Mouse (Mus musculus) G1E (cell line): ENCODE data around the gene Psenen.

ENCODE experiments used
- CTCF ChIP-seq: IDR thresholded peaks from 2 replicates; pipeline ENCODE4 v1.5.1; 2012; ENCODE audit warnings: low read depth, low read length, inconsistent platforms, mixed read lengths
- GATA1 ChIP-seq: IDR thresholded peaks from 2 replicates; pipeline ENCODE4 v1.6.1; 2012; ENCODE audit warnings: borderline replicate concordance, low read length, inconsistent platforms, mixed read lengths

DNA sequence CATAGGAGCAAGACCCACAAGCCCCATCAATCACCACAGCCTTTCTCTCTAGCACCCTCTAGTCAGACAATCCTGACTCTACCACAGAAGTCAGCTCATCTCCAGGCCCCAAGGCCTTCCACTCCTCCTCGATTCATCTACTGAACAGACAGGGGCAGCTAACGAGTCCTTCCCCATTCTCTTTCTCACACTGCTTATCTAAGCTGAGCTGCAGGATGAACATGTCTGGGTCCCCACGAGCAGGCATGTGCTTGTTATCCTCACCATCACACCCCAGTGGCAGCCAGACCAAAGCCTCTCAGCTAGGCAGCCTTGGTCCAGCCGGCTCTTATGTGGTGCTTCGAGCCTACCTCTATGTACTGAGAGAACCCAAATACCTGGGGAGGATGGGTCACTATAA lies 9.0 kb upstream of the Psenen start:
- TF ChIP-seq CTCF = no peak
- no peak for TF ChIP-seq GATA1
